9 mouse cellular contexts compared by ENCODE assay signal in the genomic region with DNA sequence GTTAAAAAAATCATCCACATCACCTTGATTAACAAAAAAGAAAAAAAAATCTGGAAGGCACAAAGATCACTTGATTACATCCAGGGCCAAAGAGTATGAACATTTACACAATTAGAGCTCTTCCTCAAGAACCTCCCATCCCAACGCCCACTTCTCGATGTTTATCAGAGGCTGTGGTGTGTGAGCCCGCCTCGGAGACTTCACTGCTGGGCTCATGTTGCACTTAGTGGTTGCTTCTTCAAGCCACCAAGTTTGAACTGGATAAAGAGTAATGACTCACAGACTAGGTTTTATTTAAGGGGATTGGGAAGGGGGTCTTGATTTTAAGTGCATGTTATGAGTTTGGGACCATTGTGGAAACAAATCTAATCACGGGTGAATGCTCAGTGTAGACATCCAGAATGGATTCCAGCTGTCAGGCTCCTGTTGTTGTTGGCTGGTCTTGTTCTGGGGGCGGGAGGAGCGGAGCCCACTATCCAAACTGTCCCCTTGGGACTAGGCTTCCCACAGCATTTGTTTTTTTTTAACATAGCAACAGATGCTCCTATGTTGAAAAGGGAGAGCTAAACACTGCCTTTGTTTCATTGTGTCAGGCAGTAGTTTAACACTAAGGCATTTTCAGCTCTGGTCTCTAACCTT.
DNase-seq lines count a peak whose midpoint lies in the region; ATAC-seq and TF ChIP-seq lines count a peak whose summit lies in the region.
"Had no signal": no experiment of that assay in that cellular context is flagged by ENCODE, and none has a peak within 500 bp of the region (broad histone marks: within the 10 kb centered on the region; RNA-seq: fewer than 3 reads in every experiment).

No protein-coding gene starts in this region.

- peak overlapping the region; percentile 38 for H3K27ac ChIP-seq in lung, embryonic 15.5 days
- H3K27ac ChIP-seq in heart, embryonic 11.5 days (ENCODE audit: low read depth, low read length), result peak overlapping the region; percentile 13
- peak overlapping the region; percentile 92 for H3K27ac ChIP-seq in kidney, embryonic 14.5 days (ENCODE audit: low read depth, low read length)
- peak overlapping the region; percentile 49 for H3K27ac ChIP-seq in stomach, embryonic 14.5 days (ENCODE audit: low read length)
- no peak overlapping the region for H3K27ac ChIP-seq in forebrain, postnatal 0 days (ENCODE audit: low read depth, low read length)

- TF ChIP-seq CTCF in lung, adult 2 months (IDR thresholded peaks at IDR 0.05; ENCODE audit: insufficient read depth, low read length), result no peak
- no peak for TF ChIP-seq CTCF in forebrain, postnatal 0 days (IDR thresholded peaks at IDR 0.05; ENCODE audit: low read depth)

- H3K27me3 ChIP-seq in lung, embryonic 15.5 days, result no peaks in the 10 kb centered on the region
- H3K27me3 ChIP-seq in heart, embryonic 11.5 days (ENCODE audit: control insufficient read depth, insufficient read depth, low read length), result no peaks in the 10 kb centered on the region
- no peaks in the 10 kb centered on the region for H3K27me3 ChIP-seq in kidney, embryonic 14.5 days (ENCODE audit: control insufficient read depth, insufficient read depth, low read length)
- no peaks in the 10 kb centered on the region for H3K27me3 ChIP-seq in stomach, embryonic 14.5 days (ENCODE audit: control insufficient read depth, insufficient read depth, low read length)
- no peaks in the 10 kb centered on the region for H3K27me3 ChIP-seq in forebrain, postnatal 0 days (ENCODE audit: insufficient read depth, low read length)

- no peak overlapping the region for H3K9ac ChIP-seq in lung, embryonic 15.5 days
- no peak overlapping the region for H3K9ac ChIP-seq in heart, embryonic 11.5 days (ENCODE audit: low read depth, low read length)
- no peak overlapping the region for H3K9ac ChIP-seq in kidney, embryonic 14.5 days (ENCODE audit: low read depth, low read length)
- H3K9ac ChIP-seq in stomach, embryonic 14.5 days (replicated peaks; ENCODE audit: low read depth, low read length), result no peak overlapping the region
- no peak overlapping the region for H3K9ac ChIP-seq in forebrain, postnatal 0 days

- no peaks in the 10 kb centered on the region for H3K36me3 ChIP-seq in lung, embryonic 15.5 days
- H3K36me3 ChIP-seq in heart, embryonic 11.5 days (ENCODE audit: control insufficient read depth, insufficient read depth, low read length), result no peaks in the 10 kb centered on the region
- no peaks in the 10 kb centered on the region for H3K36me3 ChIP-seq in kidney, embryonic 14.5 days (ENCODE audit: control insufficient read depth, insufficient read depth, low read length)
- no peaks in the 10 kb centered on the region for H3K36me3 ChIP-seq in stomach, embryonic 14.5 days (ENCODE audit: control insufficient read depth, insufficient read depth, low read length)
- no peaks in the 10 kb centered on the region for H3K36me3 ChIP-seq in forebrain, postnatal 0 days (ENCODE audit: insufficient read depth)

- TF ChIP-seq POLR2A in lung, adult 2 months (IDR thresholded peaks at IDR 0.05; ENCODE audit: borderline replicate concordance, extremely low read depth, low read depth, low read length), result no peak

- ATAC-seq in lung, embryonic 15.5 days (ENCODE audit: borderline replicate concordance, extremely low read depth, low FRiP score, low TSS enrichment), result no peak
- ATAC-seq in heart, embryonic 11.5 days (replicated peaks; ENCODE audit: insufficient number of reproducible peaks, low FRiP score, low TSS enrichment), result no peak
- peak; percentile 81 for ATAC-seq in kidney, embryonic 14.5 days (ENCODE audit: low FRiP score, low TSS enrichment)
- peak; percentile 68; the same call in 1 of the 2 replicates for ATAC-seq in stomach, embryonic 14.5 days (ENCODE audit: insufficient number of reproducible peaks, insufficient read depth, low FRiP score, low read depth)
- ATAC-seq in forebrain, postnatal 0 days, result no peak

- H3K4me1 ChIP-seq in lung, embryonic 15.5 days, result peaks cover 22% of the 10 kb centered on the region
- no peaks in the 10 kb centered on the region for H3K4me1 ChIP-seq in lung, adult 2 months (ENCODE audit: control insufficient read depth, insufficient read depth, low read length)
- H3K4me1 ChIP-seq in heart, embryonic 11.5 days (ENCODE audit: control insufficient read depth, insufficient read depth, low read length), result peaks cover 23% of the 10 kb centered on the region
- peaks cover 28% of the 10 kb centered on the region for H3K4me1 ChIP-seq in kidney, embryonic 14.5 days (ENCODE audit: control insufficient read depth, insufficient read depth, low read length)
- peaks cover 5% of the 10 kb centered on the region; the same call in 1 of the 2 replicates for H3K4me1 ChIP-seq in stomach, embryonic 14.5 days (ENCODE audit: control insufficient read depth, insufficient read depth, low read length)
- no peaks in the 10 kb centered on the region for H3K4me1 ChIP-seq in forebrain, postnatal 0 days (ENCODE audit: insufficient read depth)

- no peak overlapping the region for H3K4me2 ChIP-seq in lung, embryonic 15.5 days
- H3K4me2 ChIP-seq in heart, embryonic 11.5 days, result no peak overlapping the region
- no peak overlapping the region for H3K4me2 ChIP-seq in kidney, embryonic 14.5 days (replicated peaks; ENCODE audit: low read depth, low read length)
- no peak overlapping the region for H3K4me2 ChIP-seq in stomach, embryonic 14.5 days (replicated peaks; ENCODE audit: low read depth, low read length)
- H3K4me2 ChIP-seq in forebrain, postnatal 0 days (ENCODE audit: low read depth), result no peak overlapping the region

- no peak for DNase-seq in lung, adult 2 months
- no peak for DNase-seq in retina, postnatal 1 day
- no peak for DNase-seq in spleen, postnatal 10 days (ENCODE audit: low spot score in 2 of 2)
- no peak for DNase-seq in forebrain, postnatal 0 days
- DNase-seq: cerebellum, adult 11-12 months had no signal

- H3K4me3 ChIP-seq in lung, embryonic 15.5 days, result no peak overlapping the region
- no peak overlapping the region for H3K4me3 ChIP-seq in lung, adult 2 months (replicated peaks; ENCODE audit: extremely low read depth, low read depth, low read length)
- H3K4me3 ChIP-seq in heart, embryonic 11.5 days (ENCODE audit: low read depth, low read length), result no peak overlapping the region
- no peak overlapping the region for H3K4me3 ChIP-seq in kidney, embryonic 14.5 days (ENCODE audit: low read length)
- H3K4me3 ChIP-seq in stomach, embryonic 14.5 days (ENCODE audit: low read depth, low read length), result no peak overlapping the region
- H3K4me3 ChIP-seq in forebrain, postnatal 0 days (ENCODE audit: low read depth, low read length), result no peak overlapping the region

- 31% methylated on average over 7 of the region's 7 CpGs for WGBS in lung, embryonic 15.5 days
- WGBS in lung, adult 2 months, result 33% methylated on average over 7 of the region's 7 CpGs
- 30% methylated on average over 7 of the region's 7 CpGs for WGBS in heart, embryonic 11.5 days (ENCODE audit: insufficient replicate concordance)
- 13% methylated on average over 7 of the region's 7 CpGs for WGBS in kidney, embryonic 14.5 days
- 41% methylated on average over 7 of the region's 7 CpGs for WGBS in stomach, embryonic 14.5 days
- 63% methylated on average over 7 of the region's 7 CpGs for WGBS in forebrain, postnatal 0 days

- H3K9me3 ChIP-seq in lung, embryonic 15.5 days, result no peaks in the 10 kb centered on the region
- no peaks in the 10 kb centered on the region for H3K9me3 ChIP-seq in heart, embryonic 11.5 days (replicated peaks; ENCODE audit: control insufficient read depth, low read length)
- H3K9me3 ChIP-seq in kidney, embryonic 14.5 days (ENCODE audit: control insufficient read depth, low read length), result no peaks in the 10 kb centered on the region
- no peaks in the 10 kb centered on the region for H3K9me3 ChIP-seq in stomach, embryonic 14.5 days (ENCODE audit: control insufficient read depth, low read depth, low read length)
- no peaks in the 10 kb centered on the region for H3K9me3 ChIP-seq in forebrain, postnatal 0 days (ENCODE audit: low read length)

Comparison
In these comparisons a context has a peak if more than half of its experiments do, and no peak if none do; other contexts are left out.
1. ATAC-seq: peak in kidney, embryonic 14.5 days (single experiment) and stomach, embryonic 14.5 days (single experiment); none in lung, embryonic 15.5 days (single experiment), heart, embryonic 11.5 days (single experiment) and forebrain, postnatal 0 days (single experiment).